Mouse (Mus musculus) lung, postnatal 4 days (tissue): ENCODE results near the gene Vamp8.
A peak's percentile ranks its signal among the peaks of the same experiment; 100 is the strongest.

Experiments
- DNase-seq, 2 experiments: peaks; one replicate each; pipeline ENCODE4 v3.0.0; 2021

The Vamp8 gene

GRCm38 (mm10) chr6:72371147-72371546, 19.4 kb downstream of the Vamp8 start:
- DNase-seq = no peak

- no peak for DNase-seq
These were observed 20.4 kb downstream of the Vamp8 start for GRCm38 (mm10) chr6:72370091-72370490.

DNA sequence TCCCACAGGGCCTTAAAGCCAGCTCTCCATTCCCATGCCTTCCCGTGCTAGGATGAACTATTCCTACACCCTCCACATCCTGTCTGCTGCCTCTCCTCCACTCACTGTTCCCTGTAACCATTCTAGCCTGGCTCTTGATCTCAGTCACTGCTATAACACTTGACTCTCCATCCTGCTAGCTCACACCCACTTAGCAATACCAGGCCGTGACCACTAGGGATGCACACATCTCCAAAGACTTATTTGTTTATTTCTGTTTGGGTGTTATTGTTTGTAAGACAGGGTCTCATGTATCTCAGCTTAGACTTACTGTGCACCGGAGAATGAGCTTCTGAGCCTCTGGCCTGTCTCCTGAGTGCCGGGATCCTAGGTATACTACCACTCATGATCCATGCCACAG, 20.9 kb downstream of the Vamp8 start:
- no peak for DNase-seq

DNA sequence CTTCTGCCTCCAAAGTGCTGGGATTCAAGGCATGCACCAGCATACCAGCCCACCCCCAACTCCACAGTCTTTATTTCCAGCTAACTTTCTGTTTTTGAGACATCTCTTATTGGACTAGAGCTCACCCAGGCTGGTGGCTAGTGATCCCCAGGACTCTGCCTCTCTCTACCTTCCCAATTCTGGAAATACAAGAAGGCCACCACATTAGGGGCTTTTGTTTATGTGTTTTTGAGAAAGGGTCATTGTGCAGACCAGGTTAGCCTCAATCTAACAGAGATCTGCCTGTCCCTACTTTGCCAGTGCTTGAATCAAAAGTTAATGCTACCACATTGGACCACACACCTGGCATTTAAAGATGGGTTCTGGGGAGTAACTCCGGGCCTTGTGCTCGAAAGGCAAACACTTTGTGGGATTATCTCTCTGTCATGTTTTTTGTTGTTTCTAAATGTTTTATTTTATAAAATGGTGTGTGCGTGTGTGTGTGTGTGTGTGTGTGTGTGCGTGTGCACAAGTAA, 23.0 kb downstream of the Vamp8 start:
- no peak for DNase-seq

DNA sequence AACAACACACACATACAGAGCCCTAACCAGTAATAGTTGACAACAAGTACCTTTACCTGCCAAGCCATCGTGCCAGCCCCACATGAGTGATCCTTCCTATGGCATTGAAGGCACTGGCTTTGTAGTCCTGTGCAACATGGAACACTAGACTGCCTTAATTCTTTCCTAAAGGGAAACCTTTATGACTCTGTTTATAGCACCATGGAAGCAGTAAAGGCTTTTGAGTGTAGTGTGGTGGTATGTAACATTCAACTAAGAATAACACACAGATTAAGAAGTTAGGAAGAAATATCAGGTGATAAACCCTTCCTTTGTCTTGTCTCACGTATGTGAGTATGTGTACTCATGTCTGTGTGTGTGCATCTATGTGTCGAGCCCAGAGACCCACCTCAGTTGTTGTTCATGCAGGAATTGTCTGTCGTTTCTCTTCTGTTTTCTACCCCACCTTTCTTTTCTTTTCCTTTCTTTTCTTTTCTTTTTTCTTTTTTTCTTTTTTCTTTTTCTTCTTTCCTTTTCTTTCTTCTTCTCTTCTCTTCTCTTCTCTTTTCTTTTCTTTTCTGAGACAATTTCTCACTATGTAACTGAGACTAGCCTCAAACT, 23.6 kb downstream of the Vamp8 start, which contains the start of gene Rnf181:
Rnf181 (minus strand) TSS at position 113 of the 600 bp plus-strand sequence.
- DNase-seq = no peak

DNA sequence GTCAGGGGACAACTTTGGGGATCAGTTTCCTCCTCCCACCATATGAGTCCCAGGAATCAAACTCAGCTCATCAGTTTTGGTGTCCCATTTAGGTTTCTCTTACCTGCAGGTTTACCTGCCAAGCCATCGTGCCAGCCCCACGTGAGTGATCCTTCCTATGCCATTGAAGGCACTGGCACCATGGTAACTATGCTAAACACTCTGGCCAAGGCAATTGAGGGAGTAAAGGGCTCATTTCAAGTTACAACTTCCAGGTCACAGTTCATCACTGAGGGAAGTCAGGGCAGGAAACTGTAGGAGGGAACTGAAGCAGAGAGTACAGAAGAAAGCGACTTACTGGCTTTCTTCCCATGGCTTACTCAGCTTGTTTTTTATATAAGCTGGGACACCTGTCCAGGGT, 24.2 kb downstream of the Vamp8 start:
- no peak for DNase-seq

- no peak for DNase-seq
These were observed 25.5 kb downstream of the Vamp8 start for GRCm38 (mm10) chr6:72364985-72365384.

- DNase-seq = no peak
These were observed 26.5 kb downstream of the Vamp8 start for GRCm38 (mm10) chr6:72364009-72364408.

DNA sequence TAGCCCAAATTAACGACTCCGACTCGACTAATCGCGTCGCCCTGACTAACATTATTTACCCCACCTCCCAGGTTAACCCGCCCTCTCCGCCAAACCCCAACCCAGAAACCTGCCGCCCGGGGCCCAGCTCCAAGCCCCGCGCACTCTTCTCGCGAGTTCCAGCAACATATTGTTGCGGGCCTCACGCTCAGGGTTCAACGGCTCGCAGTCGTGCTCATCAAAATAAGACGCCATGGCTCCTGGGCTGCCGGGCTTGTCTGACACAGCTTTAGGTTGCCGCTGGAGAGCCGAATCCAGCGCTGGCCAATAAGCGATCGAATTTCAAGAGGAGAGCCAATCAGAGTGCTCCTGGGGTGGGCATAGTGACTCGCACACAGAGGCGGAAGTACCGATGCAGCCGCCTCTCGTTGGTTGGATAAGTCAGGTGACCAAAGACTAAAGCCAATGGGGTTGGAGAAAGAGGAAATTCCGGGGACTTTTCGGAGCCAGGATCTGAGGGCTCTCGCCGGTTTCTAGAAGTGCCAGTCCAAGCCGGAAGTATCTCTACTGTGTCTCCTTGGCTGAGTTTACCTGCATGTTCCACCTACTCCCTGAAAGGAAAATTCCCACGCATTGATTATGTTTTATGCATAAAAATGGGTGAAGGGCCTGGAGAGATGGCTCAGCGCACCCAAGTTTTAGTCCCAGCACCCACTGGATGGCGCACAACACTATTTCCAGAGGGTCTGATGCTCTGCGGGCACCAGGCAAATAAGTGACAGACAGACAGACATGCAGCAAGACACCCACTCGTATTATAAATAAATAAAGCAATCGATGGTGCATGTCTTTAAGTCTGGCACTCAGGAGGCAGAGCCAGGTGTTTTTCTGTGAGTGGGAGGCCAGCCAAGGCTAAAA, 28.1 kb downstream of the Vamp8 start:
- peak; percentile 97 for DNase-seq

DNA sequence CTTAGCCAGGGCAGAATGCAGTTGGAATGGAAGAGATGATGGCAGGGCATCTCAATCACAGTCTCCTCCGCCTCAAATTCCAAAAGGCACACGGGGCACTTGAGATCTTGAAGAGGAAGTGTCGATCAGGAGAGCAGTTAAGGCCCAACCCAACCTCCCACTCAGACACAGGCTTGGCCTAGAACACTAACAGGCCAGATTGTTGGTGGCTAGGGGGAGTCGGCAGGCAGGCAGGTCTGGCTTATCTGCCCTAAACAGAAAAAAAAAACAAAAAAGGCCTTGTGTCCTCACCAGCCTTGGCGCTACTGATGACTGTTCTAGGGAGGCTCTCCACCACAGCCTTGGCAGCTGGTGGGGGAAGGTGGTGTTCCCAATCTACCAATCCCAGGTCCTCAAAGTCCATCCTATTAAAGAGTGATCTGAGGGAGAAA, 29.4 kb downstream of the Vamp8 start:
- peak in 1 of 2 experiments; percentile 39 for DNase-seq

- peak in 1 of 2 experiments; percentile 35 for DNase-seq
These were observed 29.9 kb downstream of the Vamp8 start for GRCm38 (mm10) chr6:72360599-72360935.

- DNase-seq = no peak
These were observed 30.5 kb downstream of the Vamp8 start for GRCm38 (mm10) chr6:72359891-72360598.

GRCm38 (mm10) chr6:72359343-72359742, 31.2 kb downstream of the Vamp8 start:
- no peak for DNase-seq

- DNase-seq = no peak
These were observed 32.3 kb downstream of the Vamp8 start for GRCm38 (mm10) chr6:72358086-72358764.

DNA sequence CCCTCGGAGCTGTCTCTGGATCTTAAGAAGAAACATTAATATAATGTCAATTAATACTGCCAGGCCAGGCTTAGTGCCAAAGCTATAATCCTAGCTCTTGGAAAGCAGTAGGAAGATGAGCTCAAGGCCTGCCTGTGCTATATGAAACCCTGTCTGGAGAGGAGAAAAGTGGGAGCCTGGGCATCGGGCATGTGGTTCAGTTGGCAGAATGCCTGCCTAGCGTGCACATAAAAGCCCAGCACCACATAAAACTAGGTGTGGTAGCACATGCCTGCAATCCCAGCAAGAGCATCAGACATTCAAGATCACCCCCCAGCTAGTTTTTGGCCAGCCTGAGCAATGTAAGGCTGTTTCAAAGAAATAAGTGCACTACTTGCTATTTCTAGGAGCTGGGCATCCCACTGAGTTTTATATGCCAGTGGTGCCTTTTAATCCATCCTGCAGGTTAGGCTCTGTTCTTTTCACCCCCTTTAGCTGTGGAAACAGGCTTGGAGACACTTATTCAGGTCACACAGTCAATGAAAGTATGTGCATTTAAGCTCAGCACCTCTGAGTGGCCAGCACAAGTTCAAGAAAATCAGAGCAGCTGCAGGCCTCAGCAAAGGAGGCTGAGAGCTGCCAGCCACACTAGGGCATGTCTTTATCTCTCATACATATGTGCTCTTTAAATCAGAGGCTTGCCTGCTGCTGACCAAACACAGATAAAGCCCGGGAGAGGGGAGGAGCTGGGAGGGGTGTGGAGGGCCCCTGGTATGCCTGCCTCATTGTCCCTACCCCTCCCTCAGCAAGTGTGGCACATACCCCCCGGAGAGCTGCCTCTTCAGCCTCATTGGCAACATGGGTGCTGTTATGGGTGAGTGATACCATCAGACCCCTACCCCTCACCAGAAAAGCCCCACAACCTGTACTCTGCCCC, 33.1 kb downstream of the Vamp8 start:
- DNase-seq = peak in 1 of 2 experiments; percentile 30

DNA sequence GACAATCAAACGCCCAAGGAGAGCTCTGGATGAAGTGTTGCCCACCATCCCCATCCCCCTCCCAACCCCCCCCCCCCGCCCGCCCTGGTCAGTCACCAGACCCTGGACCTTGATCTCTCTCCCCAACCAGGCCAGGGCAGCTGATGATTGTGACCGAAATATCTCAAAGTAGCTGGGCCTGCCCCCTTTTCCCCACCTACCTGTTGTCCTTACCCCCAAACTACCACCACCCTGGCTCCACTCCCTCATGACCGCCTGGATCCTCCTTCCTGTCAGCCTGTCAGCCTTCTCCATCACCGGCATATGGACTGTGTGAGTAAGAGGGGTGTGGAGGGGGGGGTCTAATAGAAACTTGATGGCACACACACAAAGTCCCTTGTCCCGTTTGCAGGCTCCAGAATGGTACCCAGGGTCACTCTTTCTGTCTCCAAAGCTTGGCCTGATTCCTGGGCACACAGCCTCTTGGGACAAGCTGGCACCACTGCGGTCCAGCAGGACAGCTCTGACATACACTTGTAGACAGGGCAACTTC, 34.4 kb downstream of the Vamp8 start:
- no peak for DNase-seq

DNA sequence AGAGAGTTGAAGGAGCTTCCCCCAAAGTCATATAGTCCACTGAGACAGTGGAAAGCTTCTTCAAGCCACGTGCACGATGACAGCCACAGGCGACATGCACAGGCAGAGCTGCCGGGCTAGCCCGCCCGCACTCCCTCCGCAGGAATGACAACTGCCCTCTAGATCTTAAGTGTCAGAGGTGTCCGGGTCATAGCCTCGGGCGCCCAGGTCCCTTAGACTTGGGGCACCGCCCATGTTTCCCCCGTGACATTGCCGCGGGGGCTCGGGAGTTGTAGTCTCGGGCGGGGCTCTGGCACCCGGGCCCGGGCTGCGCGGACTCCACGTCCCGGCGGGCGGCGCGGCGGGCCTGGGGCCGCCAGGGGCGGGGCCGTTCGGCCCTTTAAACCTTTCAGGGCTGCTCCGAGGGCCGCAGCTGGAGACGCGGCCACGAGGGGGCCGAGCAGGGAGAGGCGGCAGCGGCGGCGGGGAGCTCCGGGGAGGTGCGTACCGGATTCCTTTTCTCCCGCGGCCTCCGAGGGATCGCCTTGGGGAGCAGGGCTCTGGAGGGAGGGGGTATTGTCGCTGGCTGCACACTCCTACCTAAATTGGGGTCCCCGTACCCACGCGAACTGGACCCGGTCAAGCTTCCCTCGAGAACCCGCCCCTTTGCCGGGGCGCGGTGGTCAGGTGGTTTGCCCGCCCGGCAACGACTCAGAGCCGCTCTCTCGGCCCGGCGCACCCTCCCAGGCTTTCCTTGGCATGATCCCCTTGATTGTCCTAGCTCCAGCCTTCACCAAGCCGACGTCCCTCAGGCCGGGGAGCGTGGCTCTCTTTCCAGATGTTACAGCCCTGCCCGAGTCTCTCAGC, 35.2 kb downstream of the Vamp8 start, which contains the start of gene Tmem150a:
Tmem150a (plus strand) TSS at position 382 of the 846 bp plus-strand sequence.
- DNase-seq = peak; percentile 90 to 94

DNA sequence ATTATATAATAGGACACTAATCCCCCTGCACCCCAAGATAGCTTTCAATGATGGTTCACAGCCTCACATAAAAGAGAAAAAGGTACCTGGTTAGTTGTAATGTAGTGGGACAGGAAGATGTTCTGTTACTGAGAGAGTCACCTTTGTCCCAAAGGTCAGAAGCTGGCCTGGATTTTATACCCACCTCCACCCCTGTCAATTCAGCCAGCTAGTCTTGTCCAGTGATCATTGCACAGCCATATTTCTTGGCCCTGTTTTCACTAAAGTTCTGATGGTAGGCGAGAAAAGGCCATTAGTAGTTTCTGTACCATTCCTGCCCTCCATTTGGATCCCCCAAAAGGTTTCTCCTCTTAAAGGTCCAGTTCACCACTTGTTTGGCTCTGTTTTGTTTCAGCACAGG, 36.5 kb downstream of the Vamp8 start:
- DNase-seq = no peak

DNA sequence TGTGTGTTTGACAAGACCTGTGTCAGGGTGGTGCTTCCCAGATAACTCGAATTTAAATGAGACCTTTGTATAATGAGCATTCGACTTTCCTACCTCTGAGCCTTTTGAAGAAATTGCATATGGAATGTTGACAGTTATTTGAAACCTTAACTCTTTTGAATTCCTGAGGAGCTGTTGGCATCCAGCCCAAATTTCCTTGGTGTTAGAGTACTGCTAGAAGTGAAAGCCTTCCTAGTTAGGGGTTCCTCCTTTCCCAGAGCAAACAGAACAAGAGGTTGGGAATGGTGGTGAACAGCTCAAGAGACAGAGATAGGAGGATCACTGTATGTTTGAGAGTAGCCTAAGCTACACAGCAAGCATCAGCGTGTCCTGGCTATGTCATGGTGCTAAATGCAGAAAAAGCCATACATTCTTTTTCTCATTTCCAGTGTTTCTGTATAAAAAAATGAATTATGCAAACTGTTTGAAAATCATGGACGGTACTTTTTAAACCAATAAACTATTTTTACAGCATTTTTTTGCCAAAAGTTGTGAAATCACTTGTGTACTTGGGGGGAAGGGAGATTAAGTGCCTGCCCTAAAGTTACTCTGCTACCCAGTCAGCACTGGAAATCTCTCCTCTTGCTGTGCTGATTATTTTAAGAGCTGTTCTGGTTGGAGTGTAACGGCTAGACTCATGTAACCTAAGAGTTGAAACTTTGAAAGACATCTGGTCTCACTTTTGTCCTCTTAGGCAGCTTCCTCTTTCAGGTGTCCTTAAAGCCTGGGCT, 37.7 kb downstream of the Vamp8 start:
- peak in 1 of 2 experiments; percentile 63 for DNase-seq
